Mouse (Mus musculus): Measurements from ENCODE around the gene Brsk1. TPM values are rescaled to one million over a fixed set of nuclear protein-coding genes. Genes with fewer than 3 reads are reported as not detected.
A peak's percentile ranks its signal among the peaks of the same experiment; 100 is the strongest.

Brsk1 gene
- polyA plus RNA-seq, 1 experiment from 2014 or later: 2.1 TPM

DNA sequence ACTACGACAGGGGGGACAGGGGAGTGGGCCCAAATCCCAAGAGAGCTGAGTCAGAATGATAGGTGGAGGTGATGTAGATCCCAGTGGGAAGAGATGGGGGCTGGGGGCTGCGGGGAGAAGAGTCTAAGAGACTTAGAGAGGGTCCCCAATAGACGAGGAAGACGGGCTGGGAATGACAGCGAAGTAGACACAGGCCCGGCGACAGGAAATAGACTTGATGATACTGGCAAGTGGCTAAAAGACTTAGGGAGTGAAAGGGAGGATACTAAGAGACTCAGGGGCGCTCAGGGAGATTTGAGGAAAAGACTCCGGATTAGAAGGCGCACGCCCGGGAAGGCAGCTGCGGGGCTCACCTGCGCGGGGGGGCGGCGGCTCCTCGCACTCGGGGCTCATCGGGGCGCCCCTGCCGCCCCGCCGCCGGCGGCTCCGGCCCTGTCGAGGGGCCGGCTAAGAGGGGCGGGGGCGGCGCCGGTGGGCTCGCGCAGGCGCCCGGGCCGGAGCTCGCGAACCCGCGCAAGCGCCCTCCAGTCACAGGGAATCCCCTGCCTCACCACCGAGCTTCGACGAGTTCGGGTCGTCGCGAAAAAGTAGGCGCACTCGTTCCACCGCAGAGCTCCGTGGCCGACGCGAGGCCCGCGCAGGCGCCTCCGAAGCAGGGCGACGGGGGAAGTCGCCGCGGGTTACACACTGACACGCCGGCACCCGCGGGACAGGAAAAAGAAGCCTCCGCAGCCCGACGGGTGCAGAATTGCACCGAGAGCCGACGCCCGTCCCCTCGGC lies 32.1 kb upstream of the Brsk1 start:
- H3K4me2 ChIP-seq (ENCODE audit: low read depth, low read length): peak overlapping the region; percentile 92
- peak overlapping the region; percentile 86 for H3K27ac ChIP-seq (replicated peaks; ENCODE audit: low read depth, low read length)
- DNase-seq (ENCODE audit: low spot score): peak; percentile 53
- no peaks in the 10 kb centered on the region for H3K9me3 ChIP-seq (replicated peaks; ENCODE audit: control insufficient read depth, low read length)
- H3K27me3 ChIP-seq (ENCODE audit: control insufficient read depth, insufficient read depth, low read length): no peaks in the 10 kb centered on the region
- H3K4me3 ChIP-seq (ENCODE audit: low read depth, low read length): peak overlapping the region; percentile 92
- peak; percentile 75 for ATAC-seq (replicated peaks; ENCODE audit: insufficient number of reproducible peaks, low FRiP score, low TSS enrichment, low read depth)
- peak overlapping the region; percentile 92 for H3K9ac ChIP-seq (replicated peaks; ENCODE audit: low read length)
- H3K36me3 ChIP-seq (replicated peaks; ENCODE audit: control insufficient read depth, insufficient read depth, low read depth, low read length): no peaks in the 10 kb centered on the region; the same call in none of the 2 replicates
- H3K4me1 ChIP-seq (ENCODE audit: control insufficient read depth, insufficient read depth, low read length): peaks cover 7% of the 10 kb centered on the region
- under 1% methylated on average over 59 of the region's 78 CpGs for WGBS

DNA sequence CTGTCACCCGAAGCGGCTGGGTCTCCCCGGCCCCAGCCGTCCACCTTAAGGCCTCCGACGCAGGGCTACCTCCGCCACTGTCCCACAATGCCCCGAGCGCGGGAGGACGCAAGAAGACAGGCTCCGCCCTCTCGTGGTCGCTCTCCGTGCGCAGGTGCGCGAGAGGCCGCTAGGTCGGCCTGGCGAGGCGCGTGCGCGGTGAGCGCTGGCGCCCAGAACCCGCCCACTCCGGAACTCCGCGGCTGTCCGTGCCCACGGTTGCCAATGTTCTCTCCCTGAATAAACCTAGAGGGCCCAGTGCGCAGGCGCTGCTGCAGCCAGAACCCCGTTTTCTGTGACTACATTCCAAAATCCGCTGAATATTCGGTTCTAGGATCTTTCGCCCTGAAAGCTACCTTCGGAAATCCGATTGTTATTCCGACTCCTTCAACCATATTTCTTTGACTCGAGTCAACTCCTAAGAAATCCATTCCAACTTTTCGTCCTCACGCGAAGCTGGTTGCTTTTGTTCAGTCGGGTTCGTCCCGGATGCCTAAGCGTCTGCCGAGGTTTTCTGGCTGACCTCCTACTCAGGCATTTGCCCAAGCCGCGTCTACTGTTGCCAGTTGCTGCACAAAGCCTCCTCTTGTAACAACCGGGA lies 31.4 kb upstream of the Brsk1 start, which contains the start of gene Ppp6r1:
Gene Ppp6r1 (minus strand): TSS at position 108 of the 640 bp plus-strand sequence.
- peak; percentile 97 for DNase-seq (ENCODE audit: low spot score)
- WGBS: under 1% methylated on average over 54 of the region's 54 CpGs
- Histone ChIP-seq H3K9me3 (replicated peaks; ENCODE audit: control insufficient read depth, low read length) (no peaks in the 10 kb centered on the region), H3K9ac (replicated peaks; ENCODE audit: low read length) (peak within 1 kb of the TSS; percentile 92), H3K27ac (replicated peaks; ENCODE audit: low read depth, low read length) (peak within 1 kb of the TSS; percentile 86), H3K4me2 (ENCODE audit: low read depth, low read length) (peak within 1 kb of the TSS; percentile 92), H3K4me1 (ENCODE audit: control insufficient read depth, insufficient read depth, low read length) (peaks cover 7% of the 10 kb centered on the region), H3K27me3 (ENCODE audit: control insufficient read depth, insufficient read depth, low read length) (no peaks in the 10 kb centered on the region), H3K4me3 (ENCODE audit: low read depth, low read length) (peak within 1 kb of the TSS; percentile 92), H3K36me3 (replicated peaks; ENCODE audit: control insufficient read depth, insufficient read depth, low read depth, low read length) (peaks cover 2% of the 10 kb centered on the region)
- ATAC-seq (replicated peaks; ENCODE audit: insufficient number of reproducible peaks, low FRiP score, low TSS enrichment, low read depth): peak; percentile 96

DNA sequence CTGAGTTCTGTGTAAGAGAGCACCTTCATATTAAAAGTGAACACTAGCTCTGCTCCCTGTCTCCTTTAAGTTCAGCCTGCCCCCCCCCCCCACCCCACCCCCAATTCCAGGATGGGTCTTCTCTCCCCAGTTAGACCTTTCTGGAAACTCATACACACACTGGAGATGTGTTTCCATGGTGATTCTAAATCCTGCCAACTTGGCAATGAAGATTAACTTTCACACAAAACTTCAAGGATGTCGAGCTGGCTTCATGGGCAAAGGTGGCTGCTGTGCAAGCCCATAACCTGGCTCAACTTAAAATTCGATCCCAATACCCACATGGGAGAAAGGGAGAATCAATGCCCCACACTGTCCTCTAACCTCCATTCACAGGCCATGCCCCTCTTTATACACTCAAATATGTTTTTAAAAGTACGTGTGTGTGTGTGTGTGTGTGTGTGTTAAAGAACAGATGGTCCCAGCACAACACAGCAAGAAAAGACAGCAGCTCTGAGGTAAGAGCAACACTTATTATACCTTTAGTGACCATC lies 30.4 kb upstream of the Brsk1 start:
- Histone ChIP-seq H3K9me3 (replicated peaks; ENCODE audit: control insufficient read depth, low read length) (no peaks in the 10 kb centered on the region), H3K27me3 (ENCODE audit: control insufficient read depth, insufficient read depth, low read length) (no peaks in the 10 kb centered on the region), H3K9ac (replicated peaks; ENCODE audit: low read length) (peak overlapping the region; percentile 92), H3K27ac (replicated peaks; ENCODE audit: low read depth, low read length) (peak overlapping the region; percentile 86), H3K4me1 (ENCODE audit: control insufficient read depth, insufficient read depth, low read length) (peaks cover 7% of the 10 kb centered on the region), H3K36me3 (replicated peaks; ENCODE audit: control insufficient read depth, insufficient read depth, low read depth, low read length) (peaks cover 2% of the 10 kb centered on the region), H3K4me2 (ENCODE audit: low read depth, low read length) (peak overlapping the region; percentile 92), H3K4me3 (ENCODE audit: low read depth, low read length) (peak overlapping the region; percentile 92)
- DNase-seq (ENCODE audit: low spot score) (no peak), ATAC-seq (replicated peaks; ENCODE audit: insufficient number of reproducible peaks, low FRiP score, low TSS enrichment, low read depth) (no peak)
- 66% methylated on average over 3 of the region's 3 CpGs for WGBS

DNA sequence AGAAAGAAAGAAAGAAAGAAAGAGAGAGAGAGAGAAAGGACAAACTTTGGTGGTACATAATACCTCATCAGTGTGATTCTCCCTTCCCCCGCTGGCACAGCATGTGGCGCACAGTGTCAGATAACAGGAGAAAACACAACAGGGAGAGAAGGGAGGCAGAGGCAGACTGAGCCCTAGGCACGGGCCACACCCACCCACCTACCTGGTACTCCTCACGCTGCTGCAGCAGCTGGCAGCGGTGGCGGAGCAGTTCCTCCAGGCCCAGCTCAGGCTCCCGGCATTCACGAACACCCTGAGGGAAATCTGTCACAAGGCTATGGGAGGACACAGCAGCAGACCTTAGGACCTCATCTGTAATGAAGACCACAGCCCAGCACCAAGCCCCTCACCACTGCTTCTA lies 27.2 kb upstream of the Brsk1 start:
- ATAC-seq (replicated peaks; ENCODE audit: insufficient number of reproducible peaks, low FRiP score, low TSS enrichment, low read depth) (no peak), DNase-seq (ENCODE audit: low spot score) (no peak)
- Histone ChIP-seq H3K9ac (replicated peaks; ENCODE audit: low read length) (no peak overlapping the region), H3K36me3 (replicated peaks; ENCODE audit: control insufficient read depth, insufficient read depth, low read depth, low read length) (peaks cover 2% of the 10 kb centered on the region), H3K4me3 (ENCODE audit: low read depth, low read length) (no peak overlapping the region), H3K27ac (replicated peaks; ENCODE audit: low read depth, low read length) (no peak overlapping the region), H3K27me3 (ENCODE audit: control insufficient read depth, insufficient read depth, low read length) (no peaks in the 10 kb centered on the region), H3K9me3 (replicated peaks; ENCODE audit: control insufficient read depth, low read length) (no peaks in the 10 kb centered on the region), H3K4me1 (ENCODE audit: control insufficient read depth, insufficient read depth, low read length) (no peaks in the 10 kb centered on the region; the same call in 1 of the 2 replicates), H3K4me2 (ENCODE audit: low read depth, low read length) (no peak overlapping the region)
- WGBS: 72% methylated on average over 8 of the region's 8 CpGs

DNA sequence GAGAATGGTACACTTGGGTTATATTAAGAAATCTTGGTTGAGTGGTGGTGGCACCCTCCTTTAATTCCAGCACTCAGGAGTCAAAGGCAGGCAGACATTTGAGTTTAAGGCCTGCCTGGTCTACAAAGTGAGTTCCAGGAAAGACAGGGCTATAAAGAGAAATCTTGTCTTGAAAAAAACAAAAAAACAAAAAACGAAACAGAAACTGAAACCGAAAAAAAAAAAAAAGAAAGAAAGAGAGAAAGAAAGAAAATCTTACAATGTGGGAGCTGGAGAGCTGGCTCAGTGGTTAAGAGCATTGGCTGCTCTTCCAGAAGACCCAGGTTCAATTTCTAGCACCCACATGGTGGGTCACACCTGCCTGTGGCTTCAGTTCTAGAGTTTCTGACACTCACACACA lies 26.7 kb upstream of the Brsk1 start:
- Histone ChIP-seq H3K36me3 (replicated peaks; ENCODE audit: control insufficient read depth, insufficient read depth, low read depth, low read length) (peaks cover 2% of the 10 kb centered on the region), H3K4me1 (ENCODE audit: control insufficient read depth, insufficient read depth, low read length) (no peaks in the 10 kb centered on the region; the same call in 1 of the 2 replicates), H3K9me3 (replicated peaks; ENCODE audit: control insufficient read depth, low read length) (no peaks in the 10 kb centered on the region), H3K9ac (replicated peaks; ENCODE audit: low read length) (no peak overlapping the region), H3K27me3 (ENCODE audit: control insufficient read depth, insufficient read depth, low read length) (no peaks in the 10 kb centered on the region), H3K4me3 (ENCODE audit: low read depth, low read length) (no peak overlapping the region), H3K27ac (replicated peaks; ENCODE audit: low read depth, low read length) (no peak overlapping the region), H3K4me2 (ENCODE audit: low read depth, low read length) (no peak overlapping the region)
- ATAC-seq (replicated peaks; ENCODE audit: insufficient number of reproducible peaks, low FRiP score, low TSS enrichment, low read depth): no peak
- WGBS: 76% methylated on average over 2 of the region's 2 CpGs
- no peak for DNase-seq (ENCODE audit: low spot score)

DNA sequence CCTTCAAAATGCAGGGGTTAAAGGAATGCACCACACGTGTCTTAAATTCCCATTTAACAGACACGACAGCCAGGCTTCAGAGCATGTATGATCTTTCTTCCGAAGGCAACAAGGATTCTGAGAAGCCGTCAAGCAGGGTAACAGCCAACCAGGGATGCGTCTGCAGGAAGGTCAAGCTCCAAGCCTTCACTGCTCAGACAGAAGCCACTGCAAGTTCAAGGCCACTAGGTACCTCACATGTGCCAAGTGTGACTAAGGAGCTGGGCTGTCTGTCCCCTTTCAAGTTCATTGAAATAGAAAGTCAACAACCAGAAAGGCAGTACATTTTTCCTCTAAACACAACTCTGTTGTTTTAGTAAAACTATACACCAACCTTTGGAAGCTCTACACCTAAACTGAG lies 23.5 kb upstream of the Brsk1 start:
- H3K4me2 ChIP-seq (ENCODE audit: low read depth, low read length): no peak overlapping the region
- ATAC-seq (replicated peaks; ENCODE audit: insufficient number of reproducible peaks, low FRiP score, low TSS enrichment, low read depth) (no peak), DNase-seq (ENCODE audit: low spot score) (no peak)
- peaks cover 2% of the 10 kb centered on the region for H3K36me3 ChIP-seq (replicated peaks; ENCODE audit: control insufficient read depth, insufficient read depth, low read depth, low read length)
- H3K27ac ChIP-seq (replicated peaks; ENCODE audit: low read depth, low read length): no peak overlapping the region
- no peaks in the 10 kb centered on the region for H3K27me3 ChIP-seq (ENCODE audit: control insufficient read depth, insufficient read depth, low read length)
- no peak overlapping the region for H3K4me3 ChIP-seq (ENCODE audit: low read depth, low read length)
- no peaks in the 10 kb centered on the region for H3K4me1 ChIP-seq (ENCODE audit: control insufficient read depth, insufficient read depth, low read length)
- H3K9me3 ChIP-seq (replicated peaks; ENCODE audit: control insufficient read depth, low read length): no peaks in the 10 kb centered on the region
- H3K9ac ChIP-seq (replicated peaks; ENCODE audit: low read length): no peak overlapping the region
- 90% methylated on average over 5 of the region's 5 CpGs for WGBS

DNA sequence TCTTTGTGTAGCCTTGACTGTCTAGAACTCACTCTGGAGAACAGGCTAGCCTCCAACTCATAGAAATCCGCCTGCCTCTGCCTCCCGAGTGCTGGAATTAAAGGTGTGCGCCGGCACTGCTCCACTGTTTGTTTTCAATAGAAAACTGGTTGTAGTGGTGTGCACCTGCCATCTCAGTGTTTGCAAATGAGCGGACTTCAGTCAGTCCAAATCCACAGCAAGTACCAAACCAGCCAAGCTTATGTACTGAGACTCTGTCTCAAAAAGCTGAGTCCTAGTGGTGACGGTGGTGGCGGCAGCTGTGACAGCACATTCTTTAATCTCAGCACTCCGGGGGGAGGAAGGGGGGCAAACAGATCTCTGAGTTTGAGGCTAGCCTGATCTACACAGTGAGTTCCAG lies 21.9 kb upstream of the Brsk1 start:
- no peak overlapping the region for H3K27ac ChIP-seq (replicated peaks; ENCODE audit: low read depth, low read length)
- H3K9me3 ChIP-seq (replicated peaks; ENCODE audit: control insufficient read depth, low read length): no peaks in the 10 kb centered on the region
- H3K36me3 ChIP-seq (replicated peaks; ENCODE audit: control insufficient read depth, insufficient read depth, low read depth, low read length): peaks cover 5% of the 10 kb centered on the region
- WGBS: 91% methylated on average over 8 of the region's 8 CpGs
- H3K4me3 ChIP-seq (ENCODE audit: low read depth, low read length): no peak overlapping the region
- no peak for DNase-seq (ENCODE audit: low spot score)
- no peak overlapping the region for H3K9ac ChIP-seq (replicated peaks; ENCODE audit: low read length)
- no peaks in the 10 kb centered on the region for H3K27me3 ChIP-seq (ENCODE audit: control insufficient read depth, insufficient read depth, low read length)
- no peak overlapping the region for H3K4me2 ChIP-seq (ENCODE audit: low read depth, low read length)
- ATAC-seq (replicated peaks; ENCODE audit: insufficient number of reproducible peaks, low FRiP score, low TSS enrichment, low read depth): no peak
- H3K4me1 ChIP-seq (ENCODE audit: control insufficient read depth, insufficient read depth, low read length): no peaks in the 10 kb centered on the region

DNA sequence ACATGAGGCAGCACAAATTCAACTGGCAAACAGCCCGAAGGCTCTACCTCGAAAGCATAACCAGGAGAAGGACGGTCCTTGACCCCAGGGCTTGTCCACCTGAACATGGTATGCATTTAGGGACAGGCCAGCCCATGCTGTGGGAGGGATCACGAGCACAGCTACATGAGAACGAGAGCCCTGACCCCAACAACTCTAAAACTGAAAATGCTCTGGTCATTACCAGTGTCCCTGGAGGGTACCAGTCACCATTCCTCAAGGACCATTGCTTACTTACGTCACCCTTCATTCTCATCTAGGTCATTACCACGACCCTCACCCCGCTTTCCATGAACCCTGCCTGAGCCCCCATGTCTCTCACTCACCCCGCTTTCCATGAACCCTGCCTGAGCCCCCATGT lies 21.2 kb upstream of the Brsk1 start:
- Histone ChIP-seq H3K4me3 (ENCODE audit: low read depth, low read length) (no peak overlapping the region), H3K9me3 (replicated peaks; ENCODE audit: control insufficient read depth, low read length) (no peaks in the 10 kb centered on the region), H3K27me3 (ENCODE audit: control insufficient read depth, insufficient read depth, low read length) (no peaks in the 10 kb centered on the region), H3K9ac (replicated peaks; ENCODE audit: low read length) (no peak overlapping the region), H3K27ac (replicated peaks; ENCODE audit: low read depth, low read length) (no peak overlapping the region), H3K36me3 (replicated peaks; ENCODE audit: control insufficient read depth, insufficient read depth, low read depth, low read length) (peaks cover 4% of the 10 kb centered on the region), H3K4me2 (ENCODE audit: low read depth, low read length) (no peak overlapping the region), H3K4me1 (ENCODE audit: control insufficient read depth, insufficient read depth, low read length) (no peaks in the 10 kb centered on the region)
- DNase-seq (ENCODE audit: low spot score) (no peak), ATAC-seq (replicated peaks; ENCODE audit: insufficient number of reproducible peaks, low FRiP score, low TSS enrichment, low read depth) (no peak)
- WGBS: 90% methylated on average over 9 of the region's 9 CpGs
